Mouse (Mus musculus): ENCODE measurements around the gene Armc7. TPM values are rescaled to one million over a fixed set of nuclear protein-coding genes. Genes with fewer than 3 reads are reported as not detected.
A peak's percentile ranks its signal among the peaks of the same experiment; 100 is the strongest.

Armc7 gene
- polyA plus RNA-seq, 1 experiment = 31.0 TPM

- 48% methylated on average over 16 of the region's 16 CpGs for whole genome bisulfite sequencing
- TF ChIP-seq CTCF (IDR thresholded peaks at IDR 0.05; ENCODE audit: extremely low read depth, insufficient read depth, insufficient read length, insufficient replicate concordance) = no peak
- no peak for TF ChIP-seq POLR2A (IDR thresholded peaks at IDR 0.05; ENCODE audit: low read depth, low read length)
- no peaks in the 10 kb centered on the region for H3K36me3 ChIP-seq (ENCODE audit: control insufficient read depth, insufficient read depth, low read length)
- DNase-seq (ENCODE audit: low read depth in 1 of 2, low spot score in 2 of 2) = no peak
- no peaks in the 10 kb centered on the region; the same call in 1 of the 2 replicates for H3K4me1 ChIP-seq (ENCODE audit: control insufficient read depth, insufficient read depth, insufficient read length)
- peak within 1 kb of the TSS; percentile 21; the same call in 1 of the 2 replicates for H3K4me3 ChIP-seq (ENCODE audit: extremely low read depth, insufficient read depth, insufficient read length)
- peak within 1 kb of the TSS; percentile 59 for H3K27ac ChIP-seq (ENCODE audit: insufficient read depth, low read length)
- no peaks in the 10 kb centered on the region for H3K27me3 ChIP-seq (ENCODE audit: control insufficient read depth, insufficient read depth, low read length)
Measured at GRCm38 (mm10) chr11:115462243-115462891, 13.1 kb upstream of the Armc7 start, which contains the start of gene Slc16a5. TSS of gene Slc16a5 (plus strand) at chr11:115462474.

GRCm38 (mm10) chr11:115463397-115463796, 12.1 kb upstream of the Armc7 start:
- Histone ChIP-seq H3K4me1 (ENCODE audit: control insufficient read depth, insufficient read depth, insufficient read length) (no peaks in the 10 kb centered on the region; the same call in 1 of the 2 replicates), H3K27me3 (ENCODE audit: control insufficient read depth, insufficient read depth, low read length) (no peaks in the 10 kb centered on the region), H3K4me3 (ENCODE audit: extremely low read depth, insufficient read depth, insufficient read length) (peak overlapping the region; percentile 21; the same call in 1 of the 2 replicates), H3K36me3 (ENCODE audit: control insufficient read depth, insufficient read depth, low read length) (no peaks in the 10 kb centered on the region), H3K27ac (ENCODE audit: insufficient read depth, low read length) (peak overlapping the region; percentile 64)
- TF ChIP-seq POLR2A (IDR thresholded peaks at IDR 0.05; ENCODE audit: low read depth, low read length) (no peak), CTCF (IDR thresholded peaks at IDR 0.05; ENCODE audit: extremely low read depth, insufficient read depth, insufficient read length, insufficient replicate concordance) (no peak)
- DNase-seq (ENCODE audit: low read depth in 1 of 2, low spot score in 2 of 2) = no peak
- WGBS = 47% methylated on average over 11 of the region's 11 CpGs

GRCm38 (mm10) chr11:115464851-115465250, 10.6 kb upstream of the Armc7 start:
- no peaks in the 10 kb centered on the region for H3K36me3 ChIP-seq (ENCODE audit: control insufficient read depth, insufficient read depth, low read length)
- peak overlapping the region; percentile 26; the same call in 1 of the 2 replicates for H3K4me3 ChIP-seq (ENCODE audit: extremely low read depth, insufficient read depth, insufficient read length)
- no peak for DNase-seq (ENCODE audit: low read depth in 1 of 2, low spot score in 2 of 2)
- no peak for TF ChIP-seq POLR2A (IDR thresholded peaks at IDR 0.05; ENCODE audit: low read depth, low read length)
- no peak for TF ChIP-seq CTCF (IDR thresholded peaks at IDR 0.05; ENCODE audit: extremely low read depth, insufficient read depth, insufficient read length, insufficient replicate concordance)
- peak overlapping the region; percentile 26 for H3K27ac ChIP-seq (ENCODE audit: insufficient read depth, low read length)
- H3K27me3 ChIP-seq (ENCODE audit: control insufficient read depth, insufficient read depth, low read length) = no peaks in the 10 kb centered on the region
- 62% methylated on average over 8 of the region's 8 CpGs for WGBS
- H3K4me1 ChIP-seq (ENCODE audit: control insufficient read depth, insufficient read depth, insufficient read length) = no peaks in the 10 kb centered on the region; the same call in 1 of the 2 replicates

- TF ChIP-seq CTCF (IDR thresholded peaks at IDR 0.05; ENCODE audit: extremely low read depth, insufficient read depth, insufficient read length, insufficient replicate concordance) (no peak), POLR2A (IDR thresholded peaks at IDR 0.05; ENCODE audit: low read depth, low read length) (no peak)
- Histone ChIP-seq H3K4me3 (ENCODE audit: extremely low read depth, insufficient read depth, insufficient read length) (no peak overlapping the region), H3K27ac (ENCODE audit: insufficient read depth, low read length) (no peak overlapping the region), H3K4me1 (ENCODE audit: control insufficient read depth, insufficient read depth, insufficient read length) (no peaks in the 10 kb centered on the region; the same call in 1 of the 2 replicates), H3K27me3 (ENCODE audit: control insufficient read depth, insufficient read depth, low read length) (no peaks in the 10 kb centered on the region), H3K36me3 (ENCODE audit: control insufficient read depth, insufficient read depth, low read length) (no peaks in the 10 kb centered on the region)
- WGBS = 82% methylated on average over 4 of the region's 4 CpGs
- no peak for DNase-seq (ENCODE audit: low read depth in 1 of 2, low spot score in 2 of 2)
Measured at GRCm38 (mm10) chr11:115467217-115467618, 8.2 kb upstream of the Armc7 start.

- TF ChIP-seq POLR2A (IDR thresholded peaks at IDR 0.05; ENCODE audit: low read depth, low read length) (no peak), CTCF (IDR thresholded peaks at IDR 0.05; ENCODE audit: extremely low read depth, insufficient read depth, insufficient read length, insufficient replicate concordance) (no peak)
- Histone ChIP-seq H3K4me3 (ENCODE audit: extremely low read depth, insufficient read depth, insufficient read length) (no peak overlapping the region), H3K36me3 (ENCODE audit: control insufficient read depth, insufficient read depth, low read length) (no peaks in the 10 kb centered on the region), H3K4me1 (ENCODE audit: control insufficient read depth, insufficient read depth, insufficient read length) (peaks cover 4% of the 10 kb centered on the region; the same call in 1 of the 2 replicates), H3K27ac (ENCODE audit: insufficient read depth, low read length) (no peak overlapping the region), H3K27me3 (ENCODE audit: control insufficient read depth, insufficient read depth, low read length) (no peaks in the 10 kb centered on the region)
- DNase-seq (ENCODE audit: low read depth in 1 of 2, low spot score in 2 of 2) = no peak
- WGBS = 68% methylated on average over 7 of the region's 7 CpGs
Measured at GRCm38 (mm10) chr11:115472183-115472582, 3.3 kb upstream of the Armc7 start.

GRCm38 (mm10) chr11:115473626-115474275, 1.7 kb upstream of the Armc7 start:
- Histone ChIP-seq H3K4me1 (ENCODE audit: control insufficient read depth, insufficient read depth, insufficient read length) (peaks cover 7% of the 10 kb centered on the region; the same call in 1 of the 2 replicates), H3K27me3 (ENCODE audit: control insufficient read depth, insufficient read depth, low read length) (no peaks in the 10 kb centered on the region), H3K36me3 (ENCODE audit: control insufficient read depth, insufficient read depth, low read length) (no peaks in the 10 kb centered on the region), H3K27ac (ENCODE audit: insufficient read depth, low read length) (no peak overlapping the region), H3K4me3 (ENCODE audit: extremely low read depth, insufficient read depth, insufficient read length) (no peak overlapping the region)
- peak; percentile 80 to 89 for DNase-seq (ENCODE audit: low read depth in 1 of 2, low spot score in 2 of 2)
- WGBS = 20% methylated on average over 15 of the region's 15 CpGs
- no peak for TF ChIP-seq POLR2A (IDR thresholded peaks at IDR 0.05; ENCODE audit: low read depth, low read length)
- TF ChIP-seq CTCF (IDR thresholded peaks at IDR 0.05; ENCODE audit: extremely low read depth, insufficient read depth, insufficient read length, insufficient replicate concordance) = peak; percentile 87; the same call in 1 of the 2 replicates

Measured in spleen, adult 2 months (tissue).